Mouse (Mus musculus): ENCODE measurements around the gene Map3k19.

The Map3k19 gene

GRCm38 (mm10) chr1:127854486-127855222, at the start of gene Map3k19:
Map3k19 (minus strand) TSS chr1:127855031.
- no peak for DNase-seq (ENCODE audit: low spot score in 2 of 2)

- no peak for DNase-seq (ENCODE audit: low spot score in 2 of 2)
Observed at GRCm38 (mm10) chr1:127899401-127899800, 44.6 kb upstream of the Map3k19 start.

- DNase-seq (ENCODE audit: low spot score in 2 of 2) = no peak
Observed at GRCm38 (mm10) chr1:127869276-127869675, 14.4 kb upstream of the Map3k19 start.

GRCm38 (mm10) chr1:127868300-127869261, 13.8 kb upstream of the Map3k19 start, which contains the start of gene Rab3gap1:
Rab3gap1 (plus strand) TSS chr1:127868773.
- peak; percentile 83 to 92 for DNase-seq (ENCODE audit: low spot score in 2 of 2)

GRCm38 (mm10) chr1:127863806-127864205, 9.0 kb upstream of the Map3k19 start:
- DNase-seq (ENCODE audit: low spot score in 2 of 2) = no peak

GRCm38 (mm10) chr1:127861900-127862299, 7.1 kb upstream of the Map3k19 start:
- DNase-seq (ENCODE audit: low spot score in 2 of 2) = no peak

GRCm38 (mm10) chr1:127860492-127860891, 5.7 kb upstream of the Map3k19 start:
- no peak for DNase-seq (ENCODE audit: low spot score in 2 of 2)

- no peak for DNase-seq (ENCODE audit: low spot score in 2 of 2)
Observed at GRCm38 (mm10) chr1:127859799-127860400, 5.1 kb upstream of the Map3k19 start.

- no peak for DNase-seq (ENCODE audit: low spot score in 2 of 2)
Observed at GRCm38 (mm10) chr1:127858945-127859648, 4.3 kb upstream of the Map3k19 start.

- DNase-seq (ENCODE audit: low spot score in 2 of 2) = no peak
Observed at GRCm38 (mm10) chr1:127850075-127850610, 4.7 kb downstream of the Map3k19 start.

- no peak for DNase-seq (ENCODE audit: low spot score in 2 of 2)
Observed at GRCm38 (mm10) chr1:127845472-127845871, 9.4 kb downstream of the Map3k19 start.

- DNase-seq (ENCODE audit: low spot score in 2 of 2) = no peak
Observed at GRCm38 (mm10) chr1:127838602-127839001, 16.2 kb downstream of the Map3k19 start.

GRCm38 (mm10) chr1:127836619-127837018, 18.2 kb downstream of the Map3k19 start:
- DNase-seq (ENCODE audit: low spot score in 2 of 2) = no peak

GRCm38 (mm10) chr1:127834202-127834601, 20.6 kb downstream of the Map3k19 start:
- DNase-seq (ENCODE audit: low spot score in 2 of 2) = no peak

- DNase-seq (ENCODE audit: low spot score in 2 of 2) = no peak
Observed at GRCm38 (mm10) chr1:127833714-127834113, 21.1 kb downstream of the Map3k19 start.

- DNase-seq (ENCODE audit: low spot score in 2 of 2) = no peak
Observed at GRCm38 (mm10) chr1:127830215-127830921, 24.5 kb downstream of the Map3k19 start.

GRCm38 (mm10) chr1:127827325-127827724, 27.5 kb downstream of the Map3k19 start:
- DNase-seq (ENCODE audit: low spot score in 2 of 2) = no peak

- DNase-seq (ENCODE audit: low spot score in 2 of 2) = no peak
Observed at GRCm38 (mm10) chr1:127816381-127816780, 38.5 kb downstream of the Map3k19 start.

- no peak for DNase-seq (ENCODE audit: low spot score in 2 of 2)
Observed at GRCm38 (mm10) chr1:127812929-127813328, 41.9 kb downstream of the Map3k19 start.

GRCm38 (mm10) chr1:127808671-127809070, 46.2 kb downstream of the Map3k19 start:
- no peak for DNase-seq (ENCODE audit: low spot score in 2 of 2)

GRCm38 (mm10) chr1:127802916-127803315, 51.9 kb downstream of the Map3k19 start:
- no peak for DNase-seq (ENCODE audit: low spot score in 2 of 2)

Measured in urinary bladder, postnatal 4 days (tissue).